Mouse (Mus musculus) forebrain, postnatal 0 days (tissue): ENCODE measurements around the gene Enox1. TPM values are rescaled to one million over a fixed set of nuclear protein-coding genes. Genes with fewer than 3 reads are reported as not detected.

Source experiments
- ATAC-seq: fragments of 200-750 bp; cut with Nextera tagmentation; 2 replicates; pipeline ENCODE4 v1.8.0; 2017; ENCODE audit warnings: mild to moderate bottlenecking, moderate library complexity
- DNase-seq: peaks from one replicate; pipeline ENCODE4 v3.0.0-alpha.2; 2015
- H3K27ac ChIP-seq: fragments of 300-500 bp; sonication (generic); 2 replicates; pipeline ENCODE4 v1.5.1; 2014; ENCODE audit warnings: low read depth, mild to moderate bottlenecking, antibody characterized with exemption, low read length, moderate library complexity, mixed read lengths
- H3K27me3 ChIP-seq: fragments of 300-500 bp; sonication (generic); 2 replicates; pipeline ENCODE4 v1.6.1; 2014; ENCODE audit warnings: mild to moderate bottlenecking, low read length, mixed read lengths; ENCODE audit not compliant: insufficient read depth
- H3K36me3 ChIP-seq: fragments of 300-500 bp; sonication (generic); 2 replicates; pipeline ENCODE4 v1.6.1; 2014; ENCODE audit warnings: mild to moderate bottlenecking, moderate library complexity; ENCODE audit not compliant: insufficient read depth
- H3K4me1 ChIP-seq: fragments of 300-500 bp; sonication (generic); 2 replicates; pipeline ENCODE4 v1.6.1; 2014; ENCODE audit warnings: antibody characterized with exemption; ENCODE audit not compliant: insufficient read depth
- H3K4me2 ChIP-seq: fragments of 300-500 bp; sonication (generic); 2 replicates; pipeline ENCODE4 v1.6.1; 2014; ENCODE audit warnings: low read depth, mild to moderate bottlenecking, moderate library complexity
- H3K4me3 ChIP-seq: fragments of 300-500 bp; sonication (generic); 2 replicates; pipeline ENCODE4 v1.5.1; 2014; ENCODE audit warnings: low read depth, low read length, mixed read lengths
- H3K9ac ChIP-seq: fragments of 300-500 bp; sonication (generic); 2 replicates; pipeline ENCODE4 v1.6.1; 2014; ENCODE audit warnings: mild to moderate bottlenecking
- H3K9me3 ChIP-seq: fragments of 300-500 bp; sonication (generic); 2 replicates; pipeline ENCODE4 v1.6.1; 2016; ENCODE audit warnings: low read length
- CTCF ChIP-seq: sonication (generic); IDR thresholded peaks from 2 replicates; pipeline ENCODE4 v1.5.1; 2016; ENCODE audit warnings: antibody characterized with exemption, control low read depth, low read depth
- WGBS: fragments of 180-500 bp; shearing (Covaris S2); extraction: QIAGEN DNeasy Blood & Tissue Kit; methylation state at CpG from one replicate; pipeline ENCODE4 v1.1.7; 2014; 5-methylcytosine and 5-hydroxymethylcytosine counted together
- polyA plus RNA-seq: library from polyadenylated mRNA; unstranded; fragments of >200 nt; fragmentation: Nextera tagmentation; extraction: Ambion mirVana; gene quantifications from 2 replicates; pipeline ENCODE4 v1.2.1, GENCODE M21; 2015
- total RNA-seq: library from RNA; depleted of rRNA; stranded (reverse); fragments of >200 nt; gene quantifications from 2 replicates; pipeline ENCODE4 v1.2.3, GENCODE M21; 2014

Enox1 gene
- total and polyA plus RNA-seq, 2 experiments from 2014 or later: 39.9 to 61.8 TPM

GRCm38 (mm10) chr14:77255711-77256110 lies 99.1 kb downstream of the Enox1 start:
- DNase-seq (no peak), ATAC-seq (no peak)
- Histone ChIP-seq H3K27me3 (no peaks in the 10 kb centered on the region), H3K27ac (no peak overlapping the region), H3K4me3 (no peak overlapping the region), H3K9me3 (no peaks in the 10 kb centered on the region), H3K4me2 (no peak overlapping the region), H3K9ac (no peak overlapping the region), H3K36me3 (no peaks in the 10 kb centered on the region), H3K4me1 (no peaks in the 10 kb centered on the region)
- 82% methylated on average over 6 of the region's 6 CpGs for WGBS
- no peak for TF ChIP-seq CTCF

GRCm38 (mm10) chr14:77256943-77257342 lies 100.4 kb downstream of the Enox1 start:
- Histone ChIP-seq H3K36me3 (no peaks in the 10 kb centered on the region; the same call in 1 of the 2 replicates), H3K9me3 (no peaks in the 10 kb centered on the region), H3K9ac (no peak overlapping the region), H3K27me3 (no peaks in the 10 kb centered on the region), H3K4me2 (no peak overlapping the region), H3K4me1 (no peaks in the 10 kb centered on the region), H3K27ac (peak overlapping the region; percentile 24; the same call in 1 of the 2 replicates), H3K4me3 (no peak overlapping the region)
- WGBS: 36% methylated on average over 2 of the region's 2 CpGs
- no peak for TF ChIP-seq CTCF
- ATAC-seq (peak; percentile 47; the same call in 1 of the 2 replicates), DNase-seq (peak; percentile 40)

GRCm38 (mm10) chr14:77257461-77257860 lies 100.9 kb downstream of the Enox1 start:
- no peak overlapping the region for H3K27ac ChIP-seq

GRCm38 (mm10) chr14:77258186-77258585 lies 101.6 kb downstream of the Enox1 start:
- Histone ChIP-seq H3K4me2 (no peak overlapping the region), H3K4me1 (no peaks in the 10 kb centered on the region), H3K36me3 (no peaks in the 10 kb centered on the region; the same call in 1 of the 2 replicates), H3K27ac (no peak overlapping the region), H3K9me3 (no peaks in the 10 kb centered on the region), H3K4me3 (no peak overlapping the region), H3K9ac (no peak overlapping the region), H3K27me3 (no peaks in the 10 kb centered on the region)
- TF ChIP-seq CTCF: no peak
- ATAC-seq (no peak), DNase-seq (no peak)
- WGBS: 50% methylated on average over 4 of the region's 4 CpGs

More at GRCm38 (mm10) chr14:77257461-77257860, 100.9 kb downstream of the Enox1 start:
- Histone ChIP-seq H3K4me3 (no peak overlapping the region), H3K9ac (no peak overlapping the region), H3K27me3 (no peaks in the 10 kb centered on the region), H3K9me3 (no peaks in the 10 kb centered on the region), H3K4me1 (no peaks in the 10 kb centered on the region), H3K4me2 (no peak overlapping the region), H3K36me3 (no peaks in the 10 kb centered on the region; the same call in 1 of the 2 replicates)
- DNase-seq: no peak
- TF ChIP-seq CTCF: no peak
- 94% methylated on average over 1 of the region's 1 CpGs for WGBS
- ATAC-seq: no peak

GRCm38 (mm10) chr14:77259686-77260085 lies 103.1 kb downstream of the Enox1 start:
- no peaks in the 10 kb centered on the region for H3K27me3 ChIP-seq
- DNase-seq (no peak), ATAC-seq (no peak)
- TF ChIP-seq CTCF: no peak
- no peak overlapping the region for H3K4me2 ChIP-seq
- no peak overlapping the region for H3K27ac ChIP-seq
- H3K4me3 ChIP-seq: no peak overlapping the region
- H3K9ac ChIP-seq: no peak overlapping the region
- H3K36me3 ChIP-seq: no peaks in the 10 kb centered on the region; the same call in 1 of the 2 replicates
- no peaks in the 10 kb centered on the region for H3K4me1 ChIP-seq
- 81% methylated on average over 5 of the region's 5 CpGs for WGBS
- H3K9me3 ChIP-seq: no peaks in the 10 kb centered on the region

GRCm38 (mm10) chr14:77260107-77260506 lies 103.5 kb downstream of the Enox1 start:
- H3K9me3 ChIP-seq: no peaks in the 10 kb centered on the region
- 81% methylated on average over 4 of the region's 4 CpGs for WGBS
- no peak overlapping the region for H3K4me3 ChIP-seq
- H3K27ac ChIP-seq: no peak overlapping the region
- DNase-seq: no peak
- no peaks in the 10 kb centered on the region for H3K4me1 ChIP-seq
- H3K9ac ChIP-seq: no peak overlapping the region
- no peaks in the 10 kb centered on the region; the same call in 1 of the 2 replicates for H3K36me3 ChIP-seq
- no peak for ATAC-seq
- no peak overlapping the region for H3K4me2 ChIP-seq
- H3K27me3 ChIP-seq: no peaks in the 10 kb centered on the region
- no peak for TF ChIP-seq CTCF

GRCm38 (mm10) chr14:77266805-77267771 lies 110.5 kb downstream of the Enox1 start:
- DNase-seq (no peak), ATAC-seq (peak; percentile 25)
- Histone ChIP-seq H3K4me3 (no peak overlapping the region), H3K9ac (no peak overlapping the region), H3K4me2 (no peak overlapping the region), H3K4me1 (peaks cover 3% of the 10 kb centered on the region; the same call in 1 of the 2 replicates), H3K27me3 (no peaks in the 10 kb centered on the region), H3K36me3 (peaks cover 7% of the 10 kb centered on the region; the same call in 1 of the 2 replicates), H3K9me3 (no peaks in the 10 kb centered on the region), H3K27ac (no peak overlapping the region)
- WGBS: 55% methylated on average over 17 of the region's 17 CpGs
- no peak for TF ChIP-seq CTCF
